Comparison of ENCODE assay signal across 29 mouse cellular contexts in the genomic region with DNA sequence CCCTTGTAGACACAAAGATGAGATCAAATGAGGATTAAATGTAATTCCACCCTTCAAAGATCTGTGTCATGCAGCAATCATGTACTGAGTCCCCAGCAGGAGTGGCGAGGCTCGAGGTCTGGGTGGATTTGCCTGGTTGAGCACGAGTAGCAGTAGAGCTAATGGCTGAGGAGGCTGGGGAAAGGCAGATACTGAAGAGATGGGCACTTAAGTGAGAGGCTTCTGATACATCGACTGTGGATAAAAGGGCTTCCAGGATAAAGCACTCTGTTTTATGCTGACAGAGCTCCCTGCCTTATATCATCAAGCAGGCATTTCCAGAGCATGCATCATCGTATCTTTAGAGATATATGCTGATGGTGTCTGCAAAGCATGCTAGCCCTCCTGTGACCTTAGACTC.
A peak's percentile ranks its signal among the peaks of the same experiment; 100 is the strongest.
DNase-seq lines count a peak whose midpoint lies in the region; ATAC-seq and TF ChIP-seq lines count a peak whose summit lies in the region.
"Had no signal": no experiment of that assay in that cellular context is flagged by ENCODE, and none has a peak within 500 bp of the region (broad histone marks: within the 10 kb centered on the region; RNA-seq: fewer than 3 reads in every experiment).

No protein-coding gene starts in this region.

- no peaks in the 10 kb centered on the region for H3K27me3 ChIP-seq in heart, embryonic 13.5 days (replicated peaks)
- H3K27me3 ChIP-seq in midbrain, embryonic 16.5 days (ENCODE audit: control insufficient read depth, insufficient read depth, low read depth, low read length): no peaks in the 10 kb centered on the region
- no peaks in the 10 kb centered on the region for H3K27me3 ChIP-seq in midbrain, postnatal 0 days (ENCODE audit: insufficient read depth, low read length)
- no peaks in the 10 kb centered on the region for H3K27me3 ChIP-seq in neural tube, embryonic 14.5 days (ENCODE audit: control insufficient read depth, insufficient read depth, low read length)
- H3K27me3 ChIP-seq: CH12.LX; forebrain, embryonic 13.5 days; hindbrain, embryonic 13.5 days; limb, embryonic 15.5 days; liver, embryonic 13.5 days; megakaryocyte, embryonic 14.5 days; stomach, embryonic 15.5 days had no signal

- DNase-seq in cerebellum, adult 11-12 months: peak; percentile 2
- no peak for DNase-seq in cerebellum, postnatal 36 days
- no peak for DNase-seq in heart, postnatal 14 days
- DNase-seq in midbrain, postnatal 0 days (ENCODE audit: low spot score): no peak
- DNase-seq in natural killer cell, adult 2 months (ENCODE audit: low spot score in 2 of 2): no peak
- DNase-seq: adrenal gland, postnatal 14 days; cerebellum, adult 2 months; cerebellum, postnatal 14 days; gastrocnemius, postnatal 10 days; heart, postnatal 4 days; kidney, adult 9 months; kidney, postnatal 10 days; layer of hippocampus, adult 9-11 months; liver, embryonic 13.5 days; lung, adult 18-20 months; lung, postnatal 4 days; right cerebral cortex, postnatal 25 days had no signal

- ATAC-seq in heart, embryonic 13.5 days (ENCODE audit: extremely low read depth, insufficient number of reproducible peaks, low FRiP score, low TSS enrichment): no peak
- peak; percentile 39; the same call in 1 of the 2 replicates for ATAC-seq in midbrain, embryonic 16.5 days
- ATAC-seq in midbrain, postnatal 0 days (ENCODE audit: low FRiP score): no peak
- peak; percentile 41; the same call in 1 of the 2 replicates for ATAC-seq in neural tube, embryonic 14.5 days (ENCODE audit: low read depth)
- ATAC-seq: forebrain, embryonic 13.5 days; intestine, embryonic 16.5 days; lung, postnatal 0 days had no signal

- intact Hi-C loops in heart, postnatal 14 days (cut with DNase I): no loop called here

- H3K36me3 ChIP-seq in heart, embryonic 13.5 days: peaks cover 5% of the 10 kb centered on the region; the same call in 1 of the 2 replicates
- no peaks in the 10 kb centered on the region for H3K36me3 ChIP-seq in midbrain, embryonic 16.5 days (ENCODE audit: control insufficient read depth, insufficient read depth, low read length)
- no peaks in the 10 kb centered on the region for H3K36me3 ChIP-seq in midbrain, postnatal 0 days (ENCODE audit: insufficient read depth, low read length)
- H3K36me3 ChIP-seq in neural tube, embryonic 14.5 days (ENCODE audit: control insufficient read depth, insufficient read depth, low read length): no peaks in the 10 kb centered on the region
- H3K36me3 ChIP-seq: hindbrain, embryonic 13.5 days; limb, embryonic 15.5 days; stomach, embryonic 15.5 days had no signal

- no peak for TF ChIP-seq CTCF in midbrain, postnatal 0 days (IDR thresholded peaks at IDR 0.05)

- H3K9me3 ChIP-seq in heart, embryonic 13.5 days: no peaks in the 10 kb centered on the region
- no peaks in the 10 kb centered on the region for H3K9me3 ChIP-seq in midbrain, embryonic 16.5 days (replicated peaks; ENCODE audit: control insufficient read depth, low read length, poor library complexity, severe bottlenecking)
- no peaks in the 10 kb centered on the region for H3K9me3 ChIP-seq in midbrain, postnatal 0 days (ENCODE audit: low read length)
- no peaks in the 10 kb centered on the region for H3K9me3 ChIP-seq in neural tube, embryonic 14.5 days (ENCODE audit: control insufficient read depth, low read length)
- H3K9me3 ChIP-seq: forebrain, embryonic 13.5 days; hindbrain, embryonic 13.5 days; limb, embryonic 10.5 days; limb, embryonic 15.5 days; liver, embryonic 13.5 days; megakaryocyte, embryonic 14.5 days; stomach, embryonic 15.5 days had no signal

- 23% methylated on average over 5 of the region's 5 CpGs for WGBS in heart, embryonic 13.5 days
- WGBS in midbrain, embryonic 16.5 days: 54% methylated on average over 5 of the region's 5 CpGs
- 50% methylated on average over 5 of the region's 5 CpGs for WGBS in midbrain, postnatal 0 days
- WGBS in neural tube, embryonic 14.5 days: 66% methylated on average over 5 of the region's 5 CpGs

- H3K4me2 ChIP-seq in heart, embryonic 13.5 days: no peak overlapping the region
- no peak overlapping the region for H3K4me2 ChIP-seq in midbrain, embryonic 16.5 days (ENCODE audit: low read length)
- H3K4me2 ChIP-seq in midbrain, postnatal 0 days (ENCODE audit: low read depth, low read length, poor library complexity, severe bottlenecking): no peak overlapping the region
- H3K4me2 ChIP-seq in neural tube, embryonic 14.5 days (ENCODE audit: low read depth, low read length): no peak overlapping the region
- H3K4me2 ChIP-seq: forebrain, embryonic 13.5 days; hindbrain, embryonic 13.5 days; limb, embryonic 15.5 days; liver, embryonic 13.5 days; stomach, embryonic 15.5 days had no signal

- peak overlapping the region; percentile 33; the same call in 1 of the 2 replicates for H3K27ac ChIP-seq in heart, embryonic 13.5 days (replicated peaks)
- H3K27ac ChIP-seq in midbrain, embryonic 16.5 days (ENCODE audit: low read length): no peak overlapping the region
- no peak overlapping the region for H3K27ac ChIP-seq in midbrain, postnatal 0 days (ENCODE audit: low read depth, low read length)
- no peak overlapping the region for H3K27ac ChIP-seq in neural tube, embryonic 14.5 days (ENCODE audit: low read depth, low read length)
- H3K27ac ChIP-seq: forebrain, embryonic 13.5 days; hindbrain, embryonic 13.5 days; limb, embryonic 10.5 days; limb, embryonic 15.5 days; liver, embryonic 13.5 days; stomach, embryonic 15.5 days had no signal

- no peak overlapping the region for H3K4me3 ChIP-seq in heart, embryonic 13.5 days
- H3K4me3 ChIP-seq in midbrain, embryonic 16.5 days (ENCODE audit: low read depth, low read length): no peak overlapping the region
- no peak overlapping the region for H3K4me3 ChIP-seq in midbrain, postnatal 0 days (ENCODE audit: low read depth, low read length)
- no peak overlapping the region for H3K4me3 ChIP-seq in neural tube, embryonic 14.5 days (ENCODE audit: low read depth, low read length)
- H3K4me3 ChIP-seq: forebrain, embryonic 13.5 days; hindbrain, embryonic 13.5 days; limb, embryonic 10.5 days; limb, embryonic 15.5 days; liver, embryonic 13.5 days; megakaryocyte, embryonic 14.5 days; stomach, embryonic 15.5 days had no signal

- peaks cover 25% of the 10 kb centered on the region for H3K4me1 ChIP-seq in heart, embryonic 13.5 days
- H3K4me1 ChIP-seq in midbrain, embryonic 16.5 days (ENCODE audit: control insufficient read depth, insufficient read depth, low read length): no peaks in the 10 kb centered on the region
- no peaks in the 10 kb centered on the region for H3K4me1 ChIP-seq in midbrain, postnatal 0 days (ENCODE audit: insufficient read depth, low read length)
- no peaks in the 10 kb centered on the region for H3K4me1 ChIP-seq in neural tube, embryonic 14.5 days (ENCODE audit: control insufficient read depth, insufficient read depth, low read length)
- H3K4me1 ChIP-seq: forebrain, embryonic 13.5 days; liver, embryonic 13.5 days had no signal

- no peak overlapping the region for H3K9ac ChIP-seq in heart, embryonic 13.5 days
- H3K9ac ChIP-seq in midbrain, embryonic 16.5 days (ENCODE audit: low read depth, low read length): no peak overlapping the region
- no peak overlapping the region for H3K9ac ChIP-seq in midbrain, postnatal 0 days (replicated peaks; ENCODE audit: low read length, poor library complexity, severe bottlenecking)
- H3K9ac ChIP-seq in neural tube, embryonic 14.5 days (replicated peaks; ENCODE audit: low read depth, low read length): no peak overlapping the region
- H3K9ac ChIP-seq: forebrain, embryonic 13.5 days; hindbrain, embryonic 13.5 days; limb, embryonic 15.5 days; liver, embryonic 13.5 days; stomach, embryonic 15.5 days had no signal

Comparison
In these comparisons a context has a peak if more than half of its experiments do, and no peak if none do; other contexts are left out.
1. ATAC-seq: peak in midbrain, embryonic 16.5 days (single experiment) and neural tube, embryonic 14.5 days (single experiment); none in heart, embryonic 13.5 days (single experiment) and midbrain, postnatal 0 days (single experiment).